Mouse (Mus musculus) midbrain, embryonic 12.5 days (tissue): ENCODE measurements at regions not wholly inside any gene's neighbourhood (a gene's known extent, or its start where the extent isn't known, plus 50 kb on each side); places are given as distances from the start of the nearest gene placed in this dataset.

Experiments used
- ATAC-seq: fragments of 200-750 bp; cut with Nextera tagmentation; 2 replicates; pipeline ENCODE4 v1.8.0; 2017; ENCODE audit warnings: low read depth, moderate TSS enrichment, moderate library complexity; ENCODE audit not compliant: low FRiP score
- H3K27ac ChIP-seq: fragments of 300-500 bp; sonication (generic); replicated peaks from 2 replicates; pipeline ENCODE4 v1.5.1; 2016; ENCODE audit warnings: mild to moderate bottlenecking
- H3K27me3 ChIP-seq: fragments of 300-500 bp; sonication (generic); 2 replicates; pipeline ENCODE4 v1.6.1; 2016; ENCODE audit warnings: mild to moderate bottlenecking
- H3K36me3 ChIP-seq: fragments of 300-500 bp; sonication (generic); 2 replicates; pipeline ENCODE4 v1.6.1; 2016
- H3K4me1 ChIP-seq: fragments of 300-500 bp; sonication (generic); 2 replicates; pipeline ENCODE4 v1.6.1; 2016
- H3K4me2 ChIP-seq: fragments of 300-500 bp; sonication (generic); replicated peaks from 2 replicates; pipeline ENCODE4 v1.6.1; 2016; ENCODE audit warnings: mild to moderate bottlenecking, moderate library complexity
- H3K4me3 ChIP-seq: fragments of 300-500 bp; sonication (generic); 2 replicates; pipeline ENCODE4 v1.5.1; 2016; ENCODE audit warnings: mild to moderate bottlenecking
- H3K9ac ChIP-seq: fragments of 300-500 bp; sonication (generic); replicated peaks from 2 replicates; pipeline ENCODE4 v1.6.1; 2016; ENCODE audit warnings: mild to moderate bottlenecking, moderate library complexity
- H3K9me3 ChIP-seq: fragments of 300-500 bp; sonication (generic); 2 replicates; pipeline ENCODE4 v1.6.1; 2016; ENCODE audit warnings: mild to moderate bottlenecking
- WGBS: fragments of 180-500 bp; shearing (Covaris S2); methylation state at CpG from one replicate; pipeline ENCODE4 v1.1.7; 2016; 5-methylcytosine and 5-hydroxymethylcytosine counted together

- H3K36me3 ChIP-seq, result no peaks in the 10 kb centered on the region
- H3K4me2 ChIP-seq, result no peak overlapping the region
- no peak overlapping the region for H3K4me3 ChIP-seq
- H3K4me1 ChIP-seq, result no peaks in the 10 kb centered on the region
- 81% methylated on average over 3 of the region's 3 CpGs for WGBS
- peaks cover 8% of the 10 kb centered on the region for H3K9me3 ChIP-seq
- no peaks in the 10 kb centered on the region for H3K27me3 ChIP-seq
- ATAC-seq, result no peak
- H3K9ac ChIP-seq, result no peak overlapping the region
- H3K27ac ChIP-seq, result no peak overlapping the region
These were observed 67.4 kb downstream of the Avpr1a start for GRCm38 (mm10) chr10:122515698-122516097.

GRCm38 (mm10) chr10:122519274-122519790 lies 71.0 kb downstream of the Avpr1a start:
- 94% methylated on average over 4 of the region's 4 CpGs for WGBS
- Histone ChIP-seq H3K4me3 (no peak overlapping the region), H3K9ac (no peak overlapping the region), H3K9me3 (no peaks in the 10 kb centered on the region), H3K27me3 (no peaks in the 10 kb centered on the region), H3K36me3 (no peaks in the 10 kb centered on the region), H3K4me1 (no peaks in the 10 kb centered on the region), H3K4me2 (no peak overlapping the region), H3K27ac (no peak overlapping the region)
- ATAC-seq, result no peak

DNA sequence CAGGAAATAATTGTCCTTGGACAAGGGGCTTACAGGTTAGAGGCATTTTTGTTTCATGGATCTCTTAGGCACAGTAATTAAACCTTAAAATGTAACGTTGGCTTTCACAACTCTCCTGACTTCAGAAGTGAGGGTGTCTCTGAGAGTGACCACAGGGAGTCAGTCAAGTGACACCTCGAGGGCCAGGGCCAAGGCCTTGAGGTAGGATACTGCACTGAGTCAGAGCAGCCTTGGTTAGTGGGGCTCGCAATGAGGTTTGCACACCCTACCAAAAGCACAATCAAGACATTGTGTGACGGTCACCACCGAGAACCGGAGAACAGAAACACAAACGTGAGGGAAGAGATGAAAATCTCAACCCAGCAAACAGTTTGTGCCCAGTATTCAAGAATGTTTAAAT lies 71.7 kb downstream of the Avpr1a start:
- WGBS, result 89% methylated on average over 7 of the region's 7 CpGs
- Histone ChIP-seq H3K9me3 (no peaks in the 10 kb centered on the region), H3K27ac (no peak overlapping the region), H3K9ac (no peak overlapping the region), H3K4me2 (no peak overlapping the region), H3K36me3 (no peaks in the 10 kb centered on the region), H3K4me1 (no peaks in the 10 kb centered on the region), H3K27me3 (no peaks in the 10 kb centered on the region), H3K4me3 (no peak overlapping the region)
- ATAC-seq, result no peak

DNA sequence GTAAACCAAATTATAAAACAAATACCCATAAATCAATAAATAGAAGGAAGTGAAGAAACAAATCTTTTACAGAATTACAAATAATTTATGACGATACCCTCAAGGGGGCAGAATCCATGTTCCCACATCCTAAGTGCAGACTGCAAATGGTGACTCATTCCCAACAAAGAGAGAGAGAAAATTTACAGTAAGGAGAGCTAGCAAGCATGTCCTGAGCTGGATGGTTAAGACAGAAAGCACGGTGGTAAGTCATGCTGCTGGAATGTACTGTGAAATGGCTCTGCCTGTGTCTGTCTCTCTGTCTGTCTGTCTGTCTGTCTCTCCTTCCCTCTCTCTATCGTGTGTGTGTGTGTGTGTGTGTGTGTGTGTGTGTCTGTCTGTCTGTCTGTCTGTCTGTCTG lies 74.3 kb downstream of the Avpr1a start:
- Histone ChIP-seq H3K36me3 (no peaks in the 10 kb centered on the region), H3K4me1 (no peaks in the 10 kb centered on the region), H3K9me3 (no peaks in the 10 kb centered on the region), H3K4me2 (no peak overlapping the region), H3K4me3 (no peak overlapping the region), H3K27me3 (no peaks in the 10 kb centered on the region), H3K9ac (no peak overlapping the region), H3K27ac (no peak overlapping the region)
- ATAC-seq, result no peak
- 92% methylated on average over 3 of the region's 3 CpGs for WGBS

- no peak overlapping the region for H3K9ac ChIP-seq
- no peaks in the 10 kb centered on the region for H3K36me3 ChIP-seq
- H3K27ac ChIP-seq, result no peak overlapping the region
- no peaks in the 10 kb centered on the region for H3K27me3 ChIP-seq
- H3K9me3 ChIP-seq, result no peaks in the 10 kb centered on the region
- no peaks in the 10 kb centered on the region for H3K4me1 ChIP-seq
- no peak overlapping the region for H3K4me2 ChIP-seq
- H3K4me3 ChIP-seq, result no peak overlapping the region
- WGBS, result 72% methylated on average over 7 of the region's 7 CpGs
- no peak for ATAC-seq
These were observed 77.1 kb downstream of the Avpr1a start for GRCm38 (mm10) chr10:122525360-122525759.

- no peaks in the 10 kb centered on the region for H3K27me3 ChIP-seq
- H3K4me1 ChIP-seq, result no peaks in the 10 kb centered on the region
- H3K9ac ChIP-seq, result no peak overlapping the region
- ATAC-seq, result no peak
- H3K9me3 ChIP-seq, result no peaks in the 10 kb centered on the region
- 79% methylated on average over 6 of the region's 6 CpGs for WGBS
- H3K4me3 ChIP-seq, result no peak overlapping the region
- H3K36me3 ChIP-seq, result no peaks in the 10 kb centered on the region
- no peak overlapping the region for H3K27ac ChIP-seq
- no peak overlapping the region for H3K4me2 ChIP-seq
These were observed 77.5 kb downstream of the Avpr1a start for GRCm38 (mm10) chr10:122525807-122526206.

GRCm38 (mm10) chr10:122528222-122528621 lies 79.9 kb downstream of the Avpr1a start:
- no peak overlapping the region for H3K9ac ChIP-seq
- H3K4me2 ChIP-seq, result no peak overlapping the region
- no peak overlapping the region for H3K4me3 ChIP-seq
- no peaks in the 10 kb centered on the region for H3K4me1 ChIP-seq
- no peak for ATAC-seq
- no peaks in the 10 kb centered on the region for H3K27me3 ChIP-seq
- H3K9me3 ChIP-seq, result no peaks in the 10 kb centered on the region
- H3K27ac ChIP-seq, result no peak overlapping the region
- no peaks in the 10 kb centered on the region for H3K36me3 ChIP-seq
- WGBS, result 73% methylated on average over 10 of the region's 10 CpGs

DNA sequence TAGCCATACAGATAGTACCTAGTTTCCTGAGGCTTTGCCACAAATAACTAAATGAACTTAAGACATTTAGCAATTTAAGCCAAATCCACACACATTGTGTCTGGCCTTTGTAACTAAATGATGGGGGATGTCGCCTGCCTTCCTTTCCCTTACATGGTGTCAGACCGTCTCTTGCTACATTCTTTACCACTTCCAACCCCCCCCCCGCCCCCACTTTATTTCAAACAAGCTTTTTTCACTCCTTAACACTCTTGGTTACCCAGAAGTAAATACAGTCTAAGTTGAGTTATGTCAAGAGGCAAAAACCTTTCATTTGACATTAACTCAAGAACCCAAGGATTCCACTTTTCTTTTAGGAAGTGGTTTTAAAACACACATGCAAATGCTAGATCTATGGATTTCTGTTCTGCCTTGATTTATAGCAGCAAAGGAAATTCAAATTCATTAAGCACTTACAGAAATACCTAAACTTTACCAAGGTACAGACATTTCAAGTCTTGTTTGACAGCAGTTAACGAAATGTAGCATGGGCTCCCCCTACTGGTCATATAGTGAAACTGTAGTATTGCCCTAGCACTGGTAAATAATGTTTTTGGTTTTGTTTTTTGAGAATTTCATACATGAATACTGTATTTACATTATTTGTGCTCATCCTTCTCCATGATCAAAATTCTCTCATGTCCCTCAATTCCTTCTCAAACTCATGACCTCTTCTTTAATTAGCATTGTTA lies 80.8 kb downstream of the Avpr1a start:
- 41% methylated on average over 4 of the region's 4 CpGs for WGBS

DNA sequence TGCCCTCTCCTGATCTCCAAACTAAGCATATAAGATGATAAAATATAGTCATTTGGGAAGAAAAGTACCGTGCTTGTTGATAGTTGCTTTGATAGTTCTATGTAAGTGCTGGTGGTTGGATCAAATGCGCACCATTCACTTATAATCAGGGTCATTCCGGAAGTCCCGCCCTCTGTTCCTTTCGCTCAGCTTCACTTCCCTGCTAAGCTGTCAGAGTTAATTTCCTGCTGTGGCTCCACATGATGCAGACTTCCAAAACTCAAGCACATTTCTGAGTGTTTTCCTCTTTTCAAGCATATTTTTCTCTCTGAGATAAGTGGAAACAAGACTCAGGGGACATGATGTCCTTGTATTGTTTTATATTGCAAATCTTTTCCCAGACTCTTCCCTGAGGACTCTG lies 86.4 kb downstream of the Avpr1a start:
- no peaks in the 10 kb centered on the region for H3K9me3 ChIP-seq
- H3K4me3 ChIP-seq, result no peak overlapping the region
- H3K36me3 ChIP-seq, result no peaks in the 10 kb centered on the region
- H3K4me2 ChIP-seq, result no peak overlapping the region
- no peak for ATAC-seq
- 90% methylated on average over 5 of the region's 5 CpGs for WGBS
- no peak overlapping the region for H3K9ac ChIP-seq
- H3K27me3 ChIP-seq, result no peaks in the 10 kb centered on the region
- H3K27ac ChIP-seq, result no peak overlapping the region
- no peaks in the 10 kb centered on the region for H3K4me1 ChIP-seq

More for the DNA sequence above, 80.8 kb downstream of the Avpr1a start:
- Histone ChIP-seq H3K9me3 (no peaks in the 10 kb centered on the region), H3K36me3 (no peaks in the 10 kb centered on the region), H3K9ac (no peak overlapping the region), H3K4me3 (no peak overlapping the region), H3K27me3 (no peaks in the 10 kb centered on the region), H3K27ac (no peak overlapping the region), H3K4me2 (no peak overlapping the region), H3K4me1 (no peaks in the 10 kb centered on the region)
- no peak; the same call in 1 of the 2 replicates for ATAC-seq

DNA sequence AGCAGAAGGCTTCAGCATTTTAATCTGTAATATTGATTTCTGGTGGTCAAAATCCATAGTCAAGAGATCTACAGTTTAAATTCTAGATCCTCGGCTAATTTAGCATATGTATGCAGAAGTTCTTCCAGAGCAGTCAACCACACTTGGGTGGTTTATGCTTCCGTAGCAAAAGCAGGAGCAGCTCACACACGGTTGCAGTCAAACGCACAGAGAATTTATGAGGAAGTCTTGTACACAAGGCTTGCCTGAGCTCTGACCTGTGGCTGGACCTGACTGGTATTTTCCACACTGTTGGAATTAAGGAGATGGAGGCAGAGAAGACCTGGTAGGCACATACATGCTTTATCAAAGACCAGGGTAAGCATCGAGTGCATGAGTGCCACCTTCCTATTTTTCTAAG lies 86.8 kb downstream of the Avpr1a start:
- no peaks in the 10 kb centered on the region for H3K9me3 ChIP-seq
- H3K36me3 ChIP-seq, result no peaks in the 10 kb centered on the region
- H3K4me1 ChIP-seq, result no peaks in the 10 kb centered on the region
- H3K27ac ChIP-seq, result no peak overlapping the region
- H3K9ac ChIP-seq, result no peak overlapping the region
- no peak overlapping the region for H3K4me2 ChIP-seq
- no peak overlapping the region for H3K4me3 ChIP-seq
- WGBS, result 84% methylated on average over 5 of the region's 5 CpGs
- no peaks in the 10 kb centered on the region for H3K27me3 ChIP-seq
- no peak for ATAC-seq

DNA sequence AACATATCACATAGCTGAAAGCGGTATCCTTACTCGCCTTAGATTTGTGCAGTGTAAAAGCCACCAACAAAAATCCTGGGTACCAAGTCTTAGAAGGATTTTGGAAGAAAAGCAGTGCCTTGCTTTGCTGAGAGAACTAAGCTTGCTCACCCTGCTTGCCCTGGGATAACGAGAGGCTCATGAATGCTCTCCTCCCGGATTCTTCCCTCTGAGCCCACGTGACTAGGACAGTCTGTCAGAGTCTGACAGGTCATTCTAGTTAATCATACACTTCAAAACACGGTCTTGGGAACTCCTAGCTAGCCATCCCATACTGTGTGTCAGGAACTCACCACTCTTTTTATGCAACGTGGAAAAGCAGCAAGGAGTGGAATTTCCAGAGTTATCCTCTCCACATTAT lies 91.4 kb downstream of the Avpr1a start:
- no peak for ATAC-seq
- H3K9me3 ChIP-seq, result no peaks in the 10 kb centered on the region
- H3K36me3 ChIP-seq, result no peaks in the 10 kb centered on the region
- H3K4me3 ChIP-seq, result no peak overlapping the region
- no peaks in the 10 kb centered on the region for H3K27me3 ChIP-seq
- H3K4me1 ChIP-seq, result no peaks in the 10 kb centered on the region
- WGBS, result 74% methylated on average over 7 of the region's 7 CpGs
- H3K4me2 ChIP-seq, result no peak overlapping the region
- no peak overlapping the region for H3K9ac ChIP-seq
- H3K27ac ChIP-seq, result no peak overlapping the region

DNA sequence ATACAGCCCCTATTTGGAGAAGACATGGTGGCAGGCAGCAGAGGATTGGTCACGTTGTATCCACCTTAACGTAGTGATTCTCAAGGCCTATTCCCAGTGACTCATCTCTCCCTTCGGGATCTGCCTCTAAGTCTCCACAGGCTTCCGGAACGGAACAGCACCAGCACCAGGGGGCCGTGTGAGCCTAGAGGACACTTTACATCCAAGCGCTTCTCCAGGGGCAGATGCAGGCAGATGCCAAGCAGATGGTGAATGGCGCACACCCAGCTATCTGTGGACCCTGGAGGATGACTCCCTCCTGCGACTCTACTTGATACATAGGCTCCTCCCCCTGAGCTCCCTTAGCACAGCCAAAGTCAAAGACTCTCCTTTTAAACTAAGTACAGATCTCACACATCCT lies 94.3 kb downstream of the Avpr1a start:
- ATAC-seq, result no peak
- Histone ChIP-seq H3K27me3 (no peaks in the 10 kb centered on the region), H3K27ac (no peak overlapping the region), H3K4me3 (no peak overlapping the region), H3K4me1 (no peaks in the 10 kb centered on the region), H3K9ac (no peak overlapping the region), H3K4me2 (no peak overlapping the region), H3K9me3 (no peaks in the 10 kb centered on the region), H3K36me3 (no peaks in the 10 kb centered on the region)
- 70% methylated on average over 9 of the region's 9 CpGs for WGBS
